Mouse (Mus musculus): ENCODE data around the gene 1700029H14Rik.

DNA sequence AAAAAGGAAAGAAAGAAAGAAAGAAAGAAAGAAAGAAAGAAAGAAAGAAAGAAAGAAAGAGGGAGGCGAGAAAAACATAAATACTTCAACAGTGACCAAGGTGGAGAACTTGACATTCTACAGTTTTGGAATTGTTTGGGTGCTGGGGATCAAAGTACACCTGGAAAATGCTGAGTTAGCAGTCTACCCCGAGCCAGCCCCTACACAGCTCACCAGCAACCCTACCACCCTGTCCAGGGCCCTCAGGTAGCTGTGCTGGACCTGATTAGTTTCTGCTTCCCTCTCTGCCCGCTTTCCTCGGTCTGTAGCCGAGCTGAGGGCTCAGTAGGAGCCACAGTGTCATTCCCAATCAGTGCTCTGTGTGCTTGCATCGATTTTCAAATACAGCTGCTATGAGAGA, 41.9 kb downstream of the 1700029H14Rik start:
- TF ChIP-seq POLR2A (IDR thresholded peaks at IDR 0.05; ENCODE audit: borderline replicate concordance, control insufficient read depth, low read depth, low read length) (no peak), CTCF (IDR thresholded peaks at IDR 0.05; ENCODE audit: control insufficient read depth, insufficient read depth, low read length) (no peak)

Data from bone marrow, adult 2 months (tissue).